Mouse (Mus musculus): ENCODE measurements at regions not wholly inside any gene's neighbourhood (a gene's known extent, or its start where the extent isn't known, plus 50 kb on each side); places are given as distances from the start of the nearest gene placed in this dataset.

DNA sequence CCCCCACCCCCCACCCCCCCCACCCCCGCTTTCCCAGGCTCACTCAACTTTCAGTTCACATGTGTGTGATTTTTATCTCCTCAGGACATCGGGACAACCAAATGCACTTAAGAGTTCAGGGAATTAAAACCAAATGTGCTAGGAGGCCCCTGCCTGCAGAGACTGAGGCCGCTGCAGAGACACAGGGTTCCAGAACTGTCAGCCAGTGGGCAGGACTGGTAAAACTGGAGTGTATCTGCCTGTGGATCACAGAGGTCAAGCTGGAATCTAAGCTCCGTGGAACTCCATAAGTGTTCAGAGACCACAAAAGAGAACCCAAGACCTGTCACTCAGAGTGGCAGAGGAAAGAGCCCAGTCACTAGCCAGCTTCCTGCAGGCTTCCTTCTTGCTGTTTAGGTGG lies 138.3 kb downstream of the Bmp7 start:
- TF ChIP-seq SRF (IDR thresholded peaks at IDR 0.05; ENCODE audit: control insufficient read depth, insufficient read length, low read depth) (no peak), CEBPB (IDR thresholded peaks at IDR 0.05; ENCODE audit: insufficient read depth, poor library complexity, severe bottlenecking) (no peak), TCF3 (IDR thresholded peaks at IDR 0.05; ENCODE audit: insufficient read length, low read depth) (no peak), REST (IDR thresholded peaks at IDR 0.05; ENCODE audit: insufficient read depth, insufficient read length) (no peak), MAX (IDR thresholded peaks at IDR 0.05; ENCODE audit: low read depth) (no peak)
